Mouse (Mus musculus) adrenal gland (tissue): ENCODE data around the gene Otud5.
"Not testable (repeated sequence)": the region's sequence is repeated elsewhere in the genome, so short reads cannot be mapped to it uniquely, and the experiment has no call there.

ENCODE experiments used
- intact Hi-C: fragments of 180-260 bp; cut with DNase I; formaldehyde crosslinking; loops from one replicate; pipeline ENCODE4 v1.15.1; 2025
- microRNA-seq, 2 experiments: library from miRNA; unstranded; fragments of <30 nt; microRNA quantifications; one replicate each; pipeline ENCODE4; 2019

The Otud5 gene

DNA sequence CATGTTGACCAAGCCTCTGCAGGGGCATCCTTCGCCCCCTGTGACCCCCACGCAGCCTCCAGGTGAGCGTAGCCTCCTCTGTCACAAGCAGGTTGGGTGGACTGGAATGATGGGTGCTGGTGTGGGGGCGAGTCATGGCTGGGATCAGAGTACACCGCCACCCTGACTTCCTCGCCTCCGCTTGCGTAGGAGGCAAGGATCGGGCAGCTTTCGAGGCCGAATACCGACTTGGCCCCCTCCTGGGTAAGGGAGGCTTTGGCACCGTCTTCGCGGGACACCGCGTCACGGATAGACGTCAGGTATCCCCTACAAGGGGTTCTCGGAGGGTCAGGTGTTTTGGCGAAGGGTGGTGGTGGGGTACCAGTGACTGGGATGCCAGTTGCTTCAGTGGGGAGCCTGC lies 37.3 kb downstream of the Otud5 start:
- intact Hi-C loops: no loop called here

GRCm38 (mm10) chrX:7879819-7880218 lies 38.7 kb downstream of the Otud5 start:
- intact Hi-C loops: no loop called here

DNA sequence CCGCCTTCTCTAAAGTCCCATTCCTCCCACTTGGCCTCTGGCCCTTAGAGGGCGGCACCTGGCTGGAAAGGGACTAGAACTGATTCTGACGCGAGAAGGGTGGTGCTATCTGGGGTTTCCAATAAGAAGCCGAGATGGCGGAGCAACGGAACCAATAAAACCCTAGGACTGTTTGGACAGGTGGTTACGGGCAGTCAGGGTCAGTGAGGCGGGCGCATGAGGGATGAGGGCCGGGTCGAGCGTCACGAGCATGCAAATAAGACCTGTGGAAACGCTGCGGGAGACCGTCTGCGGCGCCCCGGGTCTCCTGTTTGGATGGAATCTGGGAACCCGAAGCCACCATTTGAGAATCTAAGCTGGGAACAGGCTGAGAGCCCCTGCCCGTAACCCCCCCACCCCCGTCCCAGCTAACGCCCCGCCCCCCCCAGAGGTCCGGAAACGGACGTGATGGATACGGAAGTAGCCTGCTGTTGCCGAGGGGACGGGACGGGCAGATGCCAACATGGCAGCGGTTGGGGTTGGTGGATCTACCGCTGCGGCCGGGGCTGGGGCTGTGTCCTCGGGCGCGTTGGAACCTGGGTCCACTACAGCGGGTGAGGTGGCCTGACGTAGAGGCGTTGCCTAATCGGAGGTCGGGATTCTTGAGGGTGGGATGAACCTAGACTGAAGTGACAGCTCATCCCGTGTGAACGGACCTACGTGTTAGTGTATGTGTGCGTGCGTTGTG lies 42.8 kb downstream of the Otud5 start, which contains the start of gene Slc35a2:
Gene Slc35a2 (plus strand): TSS at position 188 of the 727 bp plus-strand sequence.
- intact Hi-C loops: no loop called here

- intact Hi-C loops: no loop called here
Observed at GRCm38 (mm10) chrX:7898211-7898610, 57.0 kb downstream of the Otud5 start.

GRCm38 (mm10) chrX:7898880-7899874 lies 58.0 kb downstream of the Otud5 start, which contains the start of the genes Pqbp1 and Timm17b:
TSS of gene Pqbp1 (minus strand) at chrX:7899269.
TSS of gene Timm17b (plus strand) at chrX:7899357.
- intact Hi-C loops: no loop called here

- intact Hi-C loops: no loop called here
Observed at GRCm38 (mm10) chrX:7904441-7904840, 63.3 kb downstream of the Otud5 start.

GRCm38 (mm10) chrX:7907735-7908134 lies 66.6 kb downstream of the Otud5 start, which contains the start of gene Gm10491:
TSS of gene Gm10491 (minus strand) at chrX:7907835.
- intact Hi-C loops: no loop called here

DNA sequence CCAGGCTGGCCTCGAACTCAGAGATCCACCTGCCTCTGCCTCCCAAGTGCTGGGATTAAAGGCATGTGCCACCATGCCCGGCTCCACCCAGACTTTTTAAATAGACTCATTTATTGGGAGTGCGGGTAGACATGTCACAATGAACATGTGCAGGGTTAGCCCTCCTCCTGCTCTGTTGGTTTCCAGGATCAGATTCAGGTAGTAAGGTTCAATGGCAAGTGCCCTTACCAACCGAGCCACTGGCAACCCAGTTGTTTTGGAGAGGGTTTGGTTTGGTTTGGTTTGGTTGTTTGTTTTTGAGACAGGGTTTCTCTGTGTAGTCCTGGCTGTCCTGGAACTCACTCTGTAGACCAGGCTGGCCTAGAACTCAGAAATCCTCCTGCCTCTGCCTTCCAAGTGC lies 68.1 kb downstream of the Otud5 start, which contains the start of gene Gm10490:
Gene Gm10490 (plus strand): TSS at position 301 of the 400 bp plus-strand sequence.
- intact Hi-C loops: not testable (repeated sequence)

DNA sequence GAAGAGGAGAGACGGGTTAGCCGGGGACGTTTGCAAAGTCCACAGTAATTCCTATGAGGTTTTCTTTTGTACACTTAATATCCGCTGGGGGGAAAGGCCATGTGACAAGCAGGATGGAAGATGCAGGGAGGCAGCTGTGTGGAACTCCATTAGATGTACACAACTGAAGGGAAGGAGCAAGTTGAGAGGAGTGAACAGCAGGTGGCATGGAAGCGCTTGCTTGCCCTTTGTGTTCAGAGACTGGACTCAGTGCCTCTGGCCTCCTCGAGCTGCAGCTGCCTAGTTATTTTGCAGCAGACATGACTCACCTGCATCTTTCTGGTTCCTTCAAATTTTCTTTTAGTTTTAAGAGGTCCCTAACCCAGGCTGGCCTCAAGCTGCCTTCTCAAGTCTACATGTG lies 69.3 kb downstream of the Otud5 start:
- intact Hi-C loops: no loop called here

- intact Hi-C loops: loop anchor here (5.0 kb wide), 1 partner anchor 102 kb away; the partner anchor contains the start of gene Glod5
Observed at GRCm38 (mm10) chrX:7915669-7916068, 74.5 kb downstream of the Otud5 start.

DNA sequence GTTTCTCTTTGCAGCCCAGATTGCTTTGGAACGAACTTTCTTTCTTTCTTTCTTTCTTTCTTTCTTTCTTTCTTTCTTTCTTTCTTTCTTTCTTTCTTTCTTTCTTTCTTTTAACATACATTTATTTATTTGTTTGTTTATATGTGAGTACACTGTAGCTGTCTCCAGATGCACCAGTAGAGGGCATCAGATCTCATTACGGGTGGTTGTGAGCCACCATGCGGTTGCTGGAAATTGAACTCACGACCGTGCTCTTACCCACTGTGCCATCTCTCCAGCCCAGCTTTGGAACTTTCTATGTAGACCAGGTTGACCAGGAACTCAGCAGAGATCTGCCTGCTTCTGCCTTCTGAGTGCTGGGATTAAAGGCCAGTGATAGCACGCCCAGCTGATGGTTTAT lies 76.8 kb downstream of the Otud5 start:
- intact Hi-C loops: loop anchor here (5.0 kb wide), 1 partner anchor 99 kb away; the partner anchor contains the start of gene Glod5

- intact Hi-C loops: loop anchor here (5.0 to 10.0 kb wide), 2 partner anchors 98 to 195 kb away; partner anchors contain the start of gene Glod5
Observed at GRCm38 (mm10) chrX:7919601-7920383, 78.6 kb downstream of the Otud5 start, which contains the start of gene Pcsk1n. TSS of gene Pcsk1n (plus strand) at chrX:7919822.

DNA sequence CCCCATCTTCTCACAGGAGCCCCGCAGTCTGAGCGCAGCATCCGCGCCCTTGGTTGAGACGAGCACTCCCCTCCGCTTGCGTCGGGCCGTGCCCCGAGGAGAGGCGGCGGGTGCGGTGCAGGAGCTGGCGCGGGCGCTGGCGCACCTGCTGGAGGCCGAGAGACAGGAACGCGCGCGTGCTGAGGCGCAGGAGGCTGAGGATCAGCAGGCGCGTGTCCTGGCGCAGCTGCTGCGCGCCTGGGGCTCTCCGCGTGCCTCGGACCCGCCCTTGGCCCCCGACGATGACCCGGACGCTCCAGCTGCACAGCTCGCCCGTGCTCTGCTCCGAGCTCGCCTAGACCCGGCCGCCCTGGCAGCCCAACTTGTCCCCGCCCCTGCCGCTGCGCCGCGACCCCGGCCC lies 80.9 kb downstream of the Otud5 start:
- intact Hi-C loops: loop anchor here (10.0 kb wide), 1 partner anchor 193 kb away; no protein-coding TSS in a partner anchor

Small RNAs within 50 kb of the gene (microRNA-seq; reads per million reads assigned to microRNA genes)
- gene Mir1198: 52.0 to 61.8 reads per million in 2 experiments
